Mouse (Mus musculus): ENCODE measurements around the gene Bgn.

The Bgn gene

DNA sequence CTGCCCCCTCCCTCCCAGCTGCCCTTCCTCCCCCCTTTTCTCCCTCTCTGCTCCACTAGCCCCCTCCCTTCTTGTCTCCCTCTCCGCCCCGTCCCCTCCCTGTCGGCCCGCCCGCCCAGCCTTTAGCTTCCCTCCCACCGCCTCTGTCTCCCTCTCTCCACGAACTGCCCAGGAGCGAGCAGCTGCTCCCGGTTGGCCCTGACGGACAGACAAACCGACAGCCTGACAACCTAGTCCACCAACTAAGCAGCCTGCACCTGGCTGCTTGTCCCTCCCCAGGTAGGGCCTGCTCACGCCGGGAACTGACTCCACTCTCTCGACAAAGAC, at the start of gene Bgn:
TSS of gene Bgn (plus strand) at position 119 of the 327 bp plus-strand sequence.
- DNase-seq (ENCODE audit: low read depth, low spot score): no peak

DNA sequence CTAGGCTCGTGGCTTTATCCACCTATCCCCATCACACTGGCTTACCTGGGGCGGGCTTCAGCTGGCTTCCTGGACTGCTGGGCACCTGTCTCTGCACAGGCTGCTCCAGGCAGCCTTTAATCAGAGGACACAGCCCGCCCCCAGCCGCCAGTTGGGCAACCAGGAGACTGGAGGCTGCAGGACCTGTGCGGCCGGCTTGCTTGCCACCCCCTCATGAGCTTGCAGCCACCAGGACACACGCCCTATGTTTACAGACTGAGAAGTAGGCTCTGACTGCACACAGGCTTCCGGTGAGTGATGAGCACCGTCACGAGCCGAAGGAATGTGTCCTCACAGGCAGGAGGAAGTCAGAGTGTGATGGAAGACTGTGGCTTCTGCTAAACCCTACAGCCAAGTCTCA, 48.1 kb upstream of the Bgn start, which contains the start of gene Trex2:
TSS of gene Trex2 (minus strand) at position 93 of the 400 bp plus-strand sequence.
- no peak for DNase-seq (ENCODE audit: low read depth, low spot score)

DNA sequence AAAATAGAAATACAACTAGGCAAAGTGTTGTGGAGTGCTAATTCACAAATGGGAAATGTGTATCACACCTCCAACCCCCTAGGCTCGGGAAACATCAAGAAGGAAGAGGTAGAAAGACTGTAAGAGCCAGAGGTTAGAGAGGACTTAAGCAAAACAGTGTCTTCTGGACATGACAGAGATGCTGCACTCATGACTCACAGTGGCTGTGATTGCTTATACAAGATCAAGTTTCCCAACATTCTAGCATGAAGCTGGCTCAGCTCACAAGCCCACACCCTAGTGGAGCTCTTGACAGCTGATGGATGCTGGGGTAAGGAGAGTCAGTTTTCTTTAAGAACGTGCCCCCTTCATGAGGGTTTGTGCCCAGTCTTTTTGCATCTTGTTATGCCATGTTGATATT, 42.0 kb upstream of the Bgn start:
- DNase-seq (ENCODE audit: low read depth, low spot score): no peak

DNA sequence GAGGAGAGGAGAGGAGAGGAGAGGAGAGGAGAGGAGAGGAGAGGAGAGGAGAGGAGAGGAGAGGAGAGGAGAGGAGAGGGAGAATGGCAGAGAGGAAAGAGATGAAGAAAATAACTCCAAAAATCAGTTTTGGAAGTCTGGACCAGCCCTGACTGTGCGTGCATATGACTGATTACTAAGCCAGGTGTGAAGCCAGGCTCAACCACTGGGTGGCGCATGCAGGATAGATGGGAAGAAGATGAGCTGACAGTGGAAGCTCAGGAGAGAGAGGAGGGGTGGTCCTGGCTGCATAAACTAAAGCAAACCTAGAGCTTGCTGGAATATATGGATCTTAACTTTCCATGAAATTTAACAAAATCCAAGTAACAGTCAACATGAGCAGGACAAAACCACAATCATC, 31.5 kb upstream of the Bgn start:
- DNase-seq (ENCODE audit: low read depth, low spot score): no peak

DNA sequence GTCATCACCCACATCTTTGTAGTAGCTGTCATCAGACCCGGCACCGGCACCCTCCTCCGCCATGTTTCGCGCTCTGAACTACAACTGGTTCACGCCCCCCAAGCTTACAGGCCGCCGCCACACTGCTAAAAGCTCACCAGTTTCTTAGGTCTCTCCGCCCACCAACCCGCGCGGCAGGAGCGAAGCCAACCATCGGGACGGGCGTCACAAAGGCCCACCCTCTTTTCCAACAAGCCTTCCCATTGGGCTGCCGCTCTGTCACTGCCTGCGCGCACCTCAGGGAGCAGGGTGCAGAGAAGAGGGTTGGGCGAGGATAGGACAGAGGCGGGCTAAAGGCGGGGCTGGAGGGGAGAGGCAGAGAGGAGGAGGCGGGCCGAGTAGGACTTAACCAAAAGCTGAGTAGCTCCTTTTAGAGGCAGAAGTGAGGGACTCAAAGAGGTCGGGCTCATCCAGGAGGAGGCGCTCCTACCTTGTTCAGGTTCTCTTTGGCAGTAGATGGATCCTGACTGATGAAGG, 24.5 kb upstream of the Bgn start, which contains the start of gene Haus7:
TSS of gene Haus7 (minus strand) at position 168 of the 516 bp plus-strand sequence.
- DNase-seq (ENCODE audit: low read depth, low spot score): peak; percentile 92

DNA sequence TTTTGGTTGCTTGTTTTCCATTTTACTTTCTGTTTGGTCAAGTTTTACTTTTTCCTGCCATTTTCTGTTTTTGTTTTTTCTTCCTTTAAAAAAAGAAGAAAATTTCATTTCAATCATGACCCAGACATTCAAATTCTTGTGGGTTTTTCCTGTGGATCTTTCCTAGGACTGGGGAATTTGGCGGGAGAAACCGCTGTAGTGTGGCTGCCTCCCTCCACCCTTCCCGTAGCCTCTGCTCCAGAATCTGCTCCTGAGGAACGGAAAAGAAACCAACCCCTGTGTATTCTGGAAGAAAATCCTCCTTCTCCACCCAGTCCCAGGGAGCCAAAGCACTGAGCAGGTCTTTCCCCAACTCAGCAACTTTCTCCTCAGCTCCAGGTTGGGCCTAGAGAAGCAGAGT, 22.6 kb upstream of the Bgn start:
- DNase-seq (ENCODE audit: low read depth, low spot score): no peak

DNA sequence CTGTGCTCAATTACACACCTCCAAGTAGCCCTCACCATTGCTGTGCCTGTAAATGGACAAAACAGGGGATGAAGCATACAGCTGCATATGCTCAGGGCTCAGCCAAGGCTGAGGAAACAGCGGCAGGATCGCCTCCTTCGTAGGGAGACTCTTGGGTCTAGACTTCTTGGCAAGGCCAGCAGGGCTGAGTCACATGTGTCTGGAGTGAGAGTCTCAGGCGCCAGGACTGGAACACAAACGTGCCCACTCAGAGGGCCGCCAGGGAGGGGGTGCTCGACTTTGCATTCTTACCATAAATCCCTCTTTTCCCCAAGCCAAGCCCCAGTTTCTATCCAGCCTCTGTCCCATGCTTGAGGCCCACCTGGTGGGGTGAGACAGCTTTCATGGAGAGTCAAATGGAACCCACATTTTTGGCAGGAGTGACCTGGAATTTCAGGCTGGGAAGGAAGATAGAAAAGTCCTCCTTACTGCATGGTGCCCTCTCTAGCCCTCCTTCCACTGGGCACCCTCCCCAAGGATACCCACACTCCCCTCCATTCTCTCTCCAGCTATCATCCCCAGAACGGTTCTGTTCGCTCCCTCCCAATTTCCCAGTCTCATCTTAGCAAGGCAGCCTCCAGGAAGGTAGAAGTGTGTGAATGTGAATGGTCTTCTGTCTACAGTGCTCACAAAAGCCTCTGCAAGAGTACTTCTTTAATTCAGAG, 17.8 kb upstream of the Bgn start:
- DNase-seq (ENCODE audit: low read depth, low spot score): peak; percentile 53

DNA sequence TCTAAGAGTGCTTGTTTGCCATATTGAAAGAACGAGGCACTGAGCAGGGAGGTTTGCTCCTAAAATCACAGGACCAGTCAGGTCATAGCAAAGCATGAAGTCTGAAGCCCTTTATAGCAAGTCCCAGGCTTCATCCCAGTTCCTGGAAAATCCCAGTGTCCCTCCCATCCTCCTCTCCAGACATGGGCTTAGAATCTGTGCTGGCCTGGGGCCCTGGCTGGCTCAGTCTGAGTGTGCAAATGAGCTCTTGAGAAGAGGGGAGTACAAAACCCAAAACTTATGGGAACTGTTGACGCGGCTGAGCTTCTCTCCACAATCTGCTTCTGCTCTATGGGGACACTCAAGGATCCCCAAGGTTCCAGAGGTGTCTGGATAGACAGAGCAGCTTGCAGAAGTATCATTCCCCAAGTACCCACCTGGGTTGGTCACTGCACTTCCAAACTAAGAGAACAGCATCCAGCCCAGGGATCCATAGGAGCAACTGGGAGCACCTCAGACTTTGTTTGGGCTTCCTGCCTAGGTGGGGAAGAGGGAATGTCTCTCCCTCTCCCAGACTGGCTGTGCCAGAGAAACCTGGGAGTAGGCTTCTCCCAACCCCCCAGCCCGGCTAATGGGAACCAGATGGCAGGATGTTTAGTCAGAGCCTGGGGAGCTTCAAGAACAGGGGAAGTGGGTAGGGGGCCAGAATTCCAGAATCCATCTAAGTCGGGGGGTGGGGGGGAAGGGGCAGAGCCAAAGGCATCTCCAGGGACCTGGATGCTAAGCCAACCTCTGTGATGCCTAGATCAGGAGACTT, 15.8 kb upstream of the Bgn start:
- no peak for DNase-seq (ENCODE audit: low read depth, low spot score)

DNA sequence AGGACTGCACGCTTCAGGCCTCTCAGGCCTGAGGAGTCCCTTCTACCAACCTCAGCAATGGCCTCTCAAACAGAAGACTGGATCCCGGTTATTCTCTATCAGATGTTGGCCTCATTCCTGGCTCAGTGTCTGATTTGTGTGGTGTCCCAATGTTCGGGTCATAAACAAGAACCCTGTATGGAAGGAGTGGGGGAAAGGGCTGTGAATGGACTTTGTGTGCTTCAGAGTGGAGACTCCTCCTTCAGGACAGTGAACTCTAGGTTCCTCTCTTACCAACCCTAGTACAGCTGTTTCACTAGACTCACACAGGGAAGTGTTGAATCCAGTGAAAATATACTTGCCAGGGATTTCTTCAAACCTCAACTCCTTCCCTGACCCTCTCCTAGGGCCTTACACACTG, 15.1 kb upstream of the Bgn start:
- no peak for DNase-seq (ENCODE audit: low read depth, low spot score)

DNA sequence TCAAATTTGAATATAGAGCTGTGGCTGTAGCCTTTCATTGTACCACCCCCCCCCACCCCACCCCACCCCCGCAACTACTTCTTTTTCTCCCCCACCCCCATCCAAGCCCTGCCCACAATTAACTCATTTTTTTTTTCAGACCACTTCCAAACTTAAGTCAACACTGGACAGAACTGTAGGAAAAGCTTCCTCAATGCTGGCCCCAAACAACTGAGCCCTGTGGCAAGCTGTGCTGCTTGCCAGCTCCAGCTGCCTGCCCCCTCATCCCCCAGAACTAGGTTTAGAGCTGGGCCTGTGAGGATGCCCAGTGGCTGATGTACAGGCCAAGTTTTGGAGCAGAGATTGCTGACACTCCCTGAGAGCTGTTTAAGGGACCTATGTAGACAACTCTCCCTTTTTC, 14.7 kb upstream of the Bgn start:
- no peak for DNase-seq (ENCODE audit: low read depth, low spot score)

DNA sequence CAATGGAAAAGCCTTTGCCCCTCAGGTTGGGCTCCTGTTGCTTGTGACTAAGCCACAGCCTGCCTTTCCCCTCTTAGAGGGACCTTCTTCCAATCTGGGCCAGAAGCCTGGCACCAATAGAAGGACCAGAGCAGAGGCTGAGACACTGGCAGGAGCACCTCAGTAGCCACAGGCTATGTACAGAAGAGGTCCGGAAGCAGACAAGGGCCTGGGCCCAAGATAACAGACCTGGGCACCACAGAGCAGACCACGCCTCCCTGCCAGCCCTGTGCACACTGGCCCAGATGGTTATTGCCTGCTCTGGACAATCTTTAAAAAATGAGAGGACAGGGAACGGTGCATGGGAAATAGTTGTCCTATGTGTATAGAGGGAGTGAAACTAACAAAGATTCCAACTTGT, 11.6 kb upstream of the Bgn start:
- no peak for DNase-seq (ENCODE audit: low read depth, low spot score)

DNA sequence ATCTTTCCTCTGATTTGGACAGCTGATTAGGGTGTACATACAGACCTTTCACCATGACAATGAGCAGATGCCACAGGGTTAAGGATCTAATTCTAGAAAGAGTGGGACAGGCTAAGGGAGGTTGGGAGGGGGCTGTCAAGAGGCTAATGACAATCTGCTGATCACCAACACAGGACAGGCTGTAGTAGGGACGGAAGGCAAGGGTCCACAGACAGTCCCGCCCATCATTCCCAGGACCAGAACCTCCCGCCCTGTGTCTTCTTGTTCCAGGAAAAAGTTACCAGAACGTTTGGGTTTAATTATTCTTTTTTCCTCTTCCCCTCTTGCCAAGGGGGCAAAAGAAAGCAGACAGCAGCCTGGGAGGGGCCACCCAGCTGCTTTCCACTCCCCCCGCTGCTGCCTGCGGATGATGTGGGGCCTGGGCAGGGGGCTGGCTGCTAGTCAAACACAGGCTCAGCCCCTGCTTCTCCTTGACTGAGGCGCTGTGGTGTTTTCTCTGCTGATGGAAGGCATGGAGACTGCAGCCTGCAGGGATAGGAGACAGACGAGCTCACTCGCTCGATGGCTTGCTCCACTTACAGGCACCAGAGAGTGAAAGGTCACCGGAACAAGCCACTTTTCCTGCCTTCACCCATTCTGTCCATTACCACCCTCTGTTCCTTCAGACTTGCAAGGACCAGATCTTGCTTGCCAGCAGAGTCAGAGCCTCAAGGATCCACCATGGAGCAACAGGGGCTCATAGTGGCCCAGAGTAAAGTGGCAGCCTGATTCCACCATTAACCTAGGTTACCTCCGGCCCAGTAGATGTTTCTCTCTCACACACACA, 8.8 kb upstream of the Bgn start:
- DNase-seq (ENCODE audit: low read depth, low spot score): no peak

DNA sequence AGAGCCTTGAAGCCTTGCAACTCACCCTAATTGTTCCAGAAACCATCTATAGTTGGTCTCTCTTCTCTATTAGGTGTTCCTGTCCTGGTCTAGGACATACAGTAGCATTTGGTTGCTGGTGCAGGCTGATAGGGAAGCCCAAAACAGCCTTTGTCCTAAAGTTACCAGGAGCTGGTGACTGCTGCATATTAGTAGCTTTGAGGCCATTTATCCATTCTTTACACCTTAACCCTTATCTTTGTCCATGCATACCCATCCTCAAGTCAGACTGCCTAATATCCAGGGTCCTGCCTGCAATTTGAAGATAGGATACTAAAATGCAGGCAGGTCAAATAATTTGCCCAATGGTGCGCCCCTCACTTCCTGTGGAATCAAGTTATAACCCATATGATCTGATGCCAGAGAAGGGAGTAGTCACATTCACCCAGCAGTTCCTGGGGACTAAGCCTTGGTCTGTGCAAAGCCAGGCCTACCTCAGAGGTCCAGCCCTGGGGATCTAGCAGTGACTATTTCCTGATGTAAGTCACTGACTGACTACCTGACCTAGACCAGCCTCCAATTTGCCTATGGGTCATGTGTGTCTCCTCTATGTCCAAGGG, 7.6 kb upstream of the Bgn start:
- DNase-seq (ENCODE audit: low read depth, low spot score): no peak

DNA sequence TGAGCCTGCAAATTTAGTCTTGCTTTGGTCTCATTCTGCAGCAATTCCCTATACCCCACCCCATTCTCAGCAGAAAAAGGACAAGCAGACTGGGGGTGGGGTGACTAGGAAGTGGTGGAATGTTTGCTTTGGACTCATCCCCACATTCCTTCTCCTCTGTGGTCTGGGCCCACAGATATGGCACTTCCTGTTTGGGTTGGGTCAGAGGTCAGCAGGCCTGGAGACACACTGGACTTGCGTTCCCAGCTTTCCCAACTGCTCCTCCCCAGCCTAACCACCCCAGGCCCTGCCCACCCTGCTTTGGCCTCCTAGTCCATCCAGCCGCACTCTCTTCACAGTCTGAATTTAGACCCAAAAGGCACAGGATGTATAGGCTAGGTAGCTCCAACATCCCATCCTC, 6.8 kb upstream of the Bgn start:
- DNase-seq (ENCODE audit: low read depth, low spot score): no peak

DNA sequence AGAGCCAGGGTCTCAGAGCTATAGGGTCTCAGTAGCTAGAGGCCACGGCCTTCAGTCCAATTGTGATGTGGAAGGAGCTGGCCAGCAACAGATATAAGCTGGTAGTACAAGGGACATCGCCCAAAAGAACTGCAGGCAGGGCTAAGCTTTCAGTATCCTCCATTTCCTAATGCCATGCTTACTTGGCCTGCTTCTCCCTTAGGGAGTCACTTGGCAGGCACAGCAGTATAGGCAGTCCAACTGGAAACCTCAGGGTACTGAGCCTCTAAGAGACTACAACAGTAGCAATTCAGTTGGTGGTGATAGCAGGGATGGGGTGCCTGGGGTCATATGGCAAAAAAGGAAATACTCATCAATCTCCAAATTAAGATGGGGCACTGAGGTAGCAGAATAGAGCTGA, 5.9 kb upstream of the Bgn start:
- DNase-seq (ENCODE audit: low read depth, low spot score): no peak

DNA sequence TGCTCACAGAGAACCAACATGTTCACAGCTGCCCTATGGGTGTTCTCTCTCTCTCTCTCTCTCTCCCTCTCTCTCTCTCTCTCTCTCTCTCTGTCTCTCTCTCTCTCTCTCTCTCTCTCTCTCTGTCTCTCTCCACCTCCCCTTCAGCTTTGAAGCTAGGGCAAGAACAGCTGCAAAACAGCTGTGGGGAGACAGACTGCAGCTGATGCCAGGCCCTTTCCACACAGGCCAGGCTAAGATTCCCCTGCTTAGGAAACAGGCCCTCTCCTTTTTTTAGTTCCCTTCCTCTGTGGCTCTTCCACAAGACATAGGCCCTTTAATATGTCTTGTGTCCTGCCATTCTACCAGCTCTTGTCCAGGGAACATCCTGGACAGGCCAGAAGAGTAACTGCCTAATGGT, 3.7 kb upstream of the Bgn start:
- DNase-seq (ENCODE audit: low read depth, low spot score): no peak

DNA sequence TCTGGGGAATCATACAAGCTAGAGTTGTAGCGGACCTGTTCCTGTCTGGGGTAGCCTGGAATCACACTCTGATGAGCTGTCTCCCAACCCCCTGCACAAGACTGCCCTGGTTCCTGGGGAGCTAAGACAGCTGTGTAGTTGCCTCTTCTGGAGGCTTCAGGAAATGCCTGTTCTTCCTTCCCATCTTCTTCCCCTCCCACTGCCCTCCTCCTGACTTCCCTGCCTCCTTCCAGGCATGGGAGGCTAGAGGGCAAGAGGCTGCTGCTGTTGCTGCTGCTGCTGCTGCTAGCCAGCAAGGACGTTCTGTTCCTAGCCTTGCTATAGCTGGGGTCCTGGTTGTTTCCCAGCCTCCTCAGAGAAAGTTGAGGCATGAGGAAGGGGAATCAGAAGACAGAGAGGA, 3.1 kb upstream of the Bgn start:
- DNase-seq (ENCODE audit: low read depth, low spot score): no peak

DNA sequence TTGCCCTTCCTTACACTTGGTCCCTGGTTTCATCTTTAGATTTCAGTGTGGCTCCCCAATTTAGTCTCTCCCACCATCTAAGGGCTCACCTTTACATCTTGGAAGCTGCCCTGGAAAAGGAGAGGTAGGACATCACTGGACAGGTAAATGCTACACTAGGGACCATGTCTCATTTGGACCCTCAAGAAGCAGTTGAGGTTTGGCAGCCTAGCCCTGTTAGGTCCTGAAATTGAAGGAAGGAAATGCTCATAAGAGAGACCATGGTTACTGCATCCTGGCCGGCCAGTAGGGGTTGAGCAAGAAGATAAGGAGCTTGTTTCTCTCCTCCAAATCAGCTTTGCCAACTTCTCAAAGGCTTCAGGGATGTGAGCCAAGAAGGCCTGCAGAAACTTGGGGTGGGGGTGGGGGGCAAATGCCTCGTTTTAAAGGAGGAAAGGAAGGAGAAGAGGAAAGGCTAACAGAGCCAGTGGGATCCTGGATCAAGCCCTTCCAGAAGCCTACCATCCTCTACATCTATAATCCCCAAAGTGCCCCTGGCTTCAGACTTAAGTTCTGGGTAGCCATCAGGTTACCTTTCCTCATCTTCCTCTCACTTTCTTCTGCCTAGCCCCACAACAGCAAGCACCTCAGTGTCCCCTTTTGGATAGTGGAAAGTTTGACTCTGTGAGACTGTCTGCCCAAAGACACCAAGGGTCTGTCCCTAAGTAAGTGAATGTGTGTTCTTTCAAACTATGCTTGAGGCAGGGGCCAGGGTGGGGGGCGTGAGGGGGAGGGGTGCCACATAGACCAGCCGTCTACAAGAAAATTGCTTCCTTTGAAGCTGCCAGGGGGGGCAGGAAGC, 539 bp upstream of the Bgn start:
- no peak for DNase-seq (ENCODE audit: low read depth, low spot score)

DNA sequence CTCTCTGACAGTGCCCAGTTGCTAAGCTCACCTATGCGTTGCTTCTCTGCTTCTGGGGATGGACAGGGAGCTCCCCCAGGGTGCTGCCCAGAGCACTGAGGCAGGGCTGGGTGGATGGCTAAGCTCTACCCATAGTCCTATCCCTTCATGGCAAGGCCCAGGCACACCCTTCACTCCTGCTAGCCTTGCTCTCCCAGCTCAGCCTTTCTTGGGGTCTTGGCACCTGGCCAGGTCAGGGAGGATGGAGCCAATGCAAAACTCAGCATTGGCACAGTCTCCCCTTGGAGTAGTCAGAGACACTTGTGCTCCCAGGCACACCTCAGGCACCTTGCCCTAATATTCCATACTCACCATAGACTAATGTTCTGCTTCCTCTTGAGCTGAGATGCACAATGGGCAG, 674 bp downstream of the Bgn start:
- no peak for DNase-seq (ENCODE audit: low read depth, low spot score)

DNA sequence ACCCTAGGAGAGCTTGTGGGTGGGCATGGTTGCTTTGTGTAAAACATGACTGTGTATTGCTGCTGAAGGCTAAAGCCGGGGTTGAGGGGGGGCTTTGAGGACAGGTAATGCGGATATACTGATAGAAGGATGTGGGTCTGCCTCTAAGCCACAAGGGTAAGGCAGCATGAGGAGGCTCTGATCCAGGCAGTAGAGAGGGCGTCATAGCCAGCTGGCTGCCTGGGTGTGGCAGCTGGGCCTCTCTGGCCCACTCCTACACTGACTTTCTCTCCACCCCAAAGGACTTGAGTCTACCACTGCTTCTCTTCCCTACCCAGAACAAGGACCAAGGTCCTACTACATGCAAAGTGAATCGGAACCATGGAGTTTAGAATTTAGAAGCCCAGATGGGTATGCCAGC, 1.5 kb downstream of the Bgn start:
- no peak for DNase-seq (ENCODE audit: low read depth, low spot score)

DNA sequence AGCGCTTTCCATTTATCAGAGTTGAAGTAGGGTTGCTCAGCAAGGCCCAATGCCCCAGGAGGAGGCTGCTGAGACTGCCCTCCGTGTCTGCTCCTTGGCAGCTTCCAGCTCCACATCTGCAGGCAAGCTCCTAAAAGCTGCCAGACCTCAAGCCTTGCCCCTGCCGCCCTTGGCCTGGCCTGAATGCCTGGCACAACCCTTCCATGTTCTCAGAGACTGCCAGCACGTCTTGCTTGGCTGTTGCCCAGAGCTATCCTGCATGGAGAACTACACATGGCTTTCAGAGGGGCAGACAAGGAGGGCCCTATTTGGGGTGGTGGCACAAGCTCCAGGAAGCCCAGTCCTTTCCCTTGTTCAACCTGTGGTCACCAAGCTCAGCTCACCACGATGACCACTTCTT, 3.5 kb downstream of the Bgn start:
- DNase-seq (ENCODE audit: low read depth, low spot score): peak; percentile 54
